Mouse (Mus musculus) lung, postnatal 10 days (tissue): ENCODE results near the gene Acot11.

ENCODE experiments used
- DNase-seq: peaks from one replicate; pipeline ENCODE4 v3.0.0; 2021

Gene Acot11

GRCm38 (mm10) chr4:106804910-106805274 lies at the start of gene Acot11:
Gene Acot11, minus strand, starts transcription at chr4:106804998.
- peak; percentile 89 for DNase-seq

- peak; percentile 69 for DNase-seq
These were observed 43.7 kb upstream of the Acot11 start for GRCm38 (mm10) chr4:106848290-106849092.

- DNase-seq = peak; percentile 91
These were observed 42.9 kb upstream of the Acot11 start for GRCm38 (mm10) chr4:106847591-106848289.

GRCm38 (mm10) chr4:106842561-106842960 lies 37.8 kb upstream of the Acot11 start:
- no peak for DNase-seq

- DNase-seq = no peak
These were observed 37.1 kb upstream of the Acot11 start for GRCm38 (mm10) chr4:106841856-106842255.

- peak; percentile 49 for DNase-seq
These were observed 36.5 kb upstream of the Acot11 start for GRCm38 (mm10) chr4:106841303-106841702.

- no peak for DNase-seq
These were observed 35.9 kb upstream of the Acot11 start for GRCm38 (mm10) chr4:106840651-106841145.

- peak; percentile 95 for DNase-seq
These were observed 35.3 kb upstream of the Acot11 start for GRCm38 (mm10) chr4:106839964-106840611.

GRCm38 (mm10) chr4:106839254-106839834 lies 34.5 kb upstream of the Acot11 start:
- no peak for DNase-seq

GRCm38 (mm10) chr4:106838548-106839253 lies 33.9 kb upstream of the Acot11 start:
- peak; percentile 98 for DNase-seq

- DNase-seq = peak; percentile 87
These were observed 33.2 kb upstream of the Acot11 start for GRCm38 (mm10) chr4:106837964-106838363.

GRCm38 (mm10) chr4:106837425-106837824 lies 32.6 kb upstream of the Acot11 start:
- no peak for DNase-seq

- DNase-seq = no peak
These were observed 25.8 kb upstream of the Acot11 start for GRCm38 (mm10) chr4:106830545-106831112.

GRCm38 (mm10) chr4:106827738-106828361 lies 23.1 kb upstream of the Acot11 start:
- peak; percentile 93 for DNase-seq

- DNase-seq = no peak
These were observed 20.4 kb upstream of the Acot11 start for GRCm38 (mm10) chr4:106825229-106825628.

- no peak for DNase-seq
These were observed 14.6 kb upstream of the Acot11 start for GRCm38 (mm10) chr4:106819404-106819803.

GRCm38 (mm10) chr4:106818332-106818731 lies 13.5 kb upstream of the Acot11 start:
- DNase-seq = no peak

GRCm38 (mm10) chr4:106817017-106817416 lies 12.2 kb upstream of the Acot11 start:
- DNase-seq = no peak

GRCm38 (mm10) chr4:106815396-106816324 lies 10.9 kb upstream of the Acot11 start:
- DNase-seq = no peak

GRCm38 (mm10) chr4:106811162-106811561 lies 6.4 kb upstream of the Acot11 start:
- DNase-seq = no peak
